ENCODE assay signal across 17 mouse cellular contexts in the genomic region with DNA sequence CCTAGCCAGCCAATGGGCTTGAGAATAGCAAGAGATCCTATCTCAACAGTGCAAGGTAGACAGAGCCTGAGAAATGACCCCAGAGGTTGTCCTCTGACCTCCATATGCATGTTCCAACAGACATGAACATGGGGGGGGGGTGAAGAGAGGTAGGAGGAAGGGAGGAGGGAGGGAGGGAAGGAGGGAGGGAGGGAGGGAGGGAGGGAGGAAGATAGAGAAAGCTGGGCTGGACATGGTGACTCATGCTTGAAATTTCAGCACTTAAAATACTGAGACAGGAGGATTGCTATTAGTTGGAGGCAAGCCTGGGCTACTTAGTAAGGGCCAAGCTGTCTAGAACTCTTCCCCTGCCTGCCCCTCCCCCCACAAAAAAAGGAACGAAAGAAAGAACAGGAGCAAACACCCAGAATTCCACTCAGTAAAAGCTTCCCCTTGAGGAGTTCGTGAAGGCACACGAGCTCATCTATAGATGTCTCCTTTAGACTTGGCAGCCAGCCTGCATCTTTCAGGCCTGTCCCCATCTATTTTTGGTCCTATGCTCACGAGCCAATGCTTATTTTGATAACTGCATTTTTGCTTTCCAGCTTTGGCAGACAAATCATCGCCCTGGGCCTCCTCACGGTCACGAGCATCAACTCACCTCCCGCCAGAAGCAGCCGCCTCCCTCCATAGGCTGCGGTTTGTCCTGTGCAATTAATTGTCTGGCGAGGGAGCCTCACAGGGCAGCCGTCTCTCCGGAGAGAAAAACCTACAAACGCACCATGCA. TPM values are rescaled to one million over a fixed set of nuclear protein-coding genes. Genes with fewer than 3 reads are reported as not detected.
DNase-seq lines count a peak whose midpoint lies in the region; ATAC-seq lines count a peak whose summit lies in the region.
"Had no signal": no experiment of that assay in that cellular context is flagged by ENCODE, and none has a peak within 500 bp of the region (broad histone marks: within the 10 kb centered on the region; RNA-seq: fewer than 3 reads in every experiment).

No protein-coding gene starts in this region.

- no peaks in the 10 kb centered on the region for H3K36me3 ChIP-seq in midbrain, embryonic 11.5 days (ENCODE audit: control insufficient read depth, insufficient read depth, low read length)
- no peaks in the 10 kb centered on the region for H3K36me3 ChIP-seq in midbrain, embryonic 16.5 days (ENCODE audit: control insufficient read depth, insufficient read depth, low read length)
- no peaks in the 10 kb centered on the region for H3K36me3 ChIP-seq in liver, embryonic 11.5 days (ENCODE audit: control insufficient read depth, insufficient read depth, low read length)
- H3K36me3 ChIP-seq: liver, embryonic 13.5 days; midbrain, embryonic 12.5 days; neural tube, embryonic 12.5 days had no signal

- H3K4me1 ChIP-seq in midbrain, embryonic 11.5 days (ENCODE audit: control insufficient read depth, insufficient read depth, low read length) = no peaks in the 10 kb centered on the region
- H3K4me1 ChIP-seq in midbrain, embryonic 16.5 days (ENCODE audit: control insufficient read depth, insufficient read depth, low read length) = no peaks in the 10 kb centered on the region; the same call in 1 of the 2 replicates
- H3K4me1 ChIP-seq in liver, embryonic 11.5 days (replicated peaks; ENCODE audit: control insufficient read depth, insufficient read depth, low read length) = no peaks in the 10 kb centered on the region
- H3K4me1 ChIP-seq: liver, embryonic 13.5 days; midbrain, embryonic 12.5 days; neural tube, embryonic 12.5 days had no signal

- no peak overlapping the region for H3K27ac ChIP-seq in midbrain, embryonic 11.5 days (ENCODE audit: low read depth, low read length)
- H3K27ac ChIP-seq in midbrain, embryonic 16.5 days (ENCODE audit: low read length) = no peak overlapping the region
- H3K27ac ChIP-seq in liver, embryonic 11.5 days (ENCODE audit: low read depth, low read length) = no peak overlapping the region
- H3K27ac ChIP-seq: liver, embryonic 13.5 days; midbrain, embryonic 12.5 days; neural tube, embryonic 12.5 days had no signal

- no peak for ATAC-seq in midbrain, embryonic 11.5 days (ENCODE audit: low FRiP score)
- no peak for ATAC-seq in midbrain, embryonic 16.5 days
- ATAC-seq in liver, embryonic 11.5 days (replicated peaks; ENCODE audit: low FRiP score) = no peak
- ATAC-seq: forebrain, embryonic 16.5 days had no signal

- H3K9ac ChIP-seq in midbrain, embryonic 11.5 days (ENCODE audit: low read length) = no peak overlapping the region
- H3K9ac ChIP-seq in midbrain, embryonic 16.5 days (ENCODE audit: low read depth, low read length) = no peak overlapping the region
- H3K9ac ChIP-seq in liver, embryonic 11.5 days (ENCODE audit: low read depth, low read length) = no peak overlapping the region
- H3K9ac ChIP-seq: liver, embryonic 13.5 days; midbrain, embryonic 12.5 days; neural tube, embryonic 12.5 days had no signal

- no peak overlapping the region for H3K4me3 ChIP-seq in midbrain, embryonic 11.5 days (ENCODE audit: low read depth, low read length)
- H3K4me3 ChIP-seq in midbrain, embryonic 16.5 days (ENCODE audit: low read depth, low read length) = no peak overlapping the region
- H3K4me3 ChIP-seq in liver, embryonic 11.5 days (ENCODE audit: low read depth, low read length) = no peak overlapping the region
- H3K4me3 ChIP-seq: liver, embryonic 13.5 days; midbrain, embryonic 12.5 days; neural tube, embryonic 12.5 days had no signal

- H3K27me3 ChIP-seq in midbrain, embryonic 11.5 days (ENCODE audit: control insufficient read depth, insufficient read depth, low read length) = no peaks in the 10 kb centered on the region
- peaks cover under 1% of the 10 kb centered on the region; the same call in 1 of the 2 replicates for H3K27me3 ChIP-seq in midbrain, embryonic 16.5 days (ENCODE audit: control insufficient read depth, insufficient read depth, low read depth, low read length)
- peaks cover 5% of the 10 kb centered on the region for H3K27me3 ChIP-seq in liver, embryonic 11.5 days (replicated peaks; ENCODE audit: control insufficient read depth, insufficient read depth, low read length)

- intact Hi-C loops in heart, postnatal 10 days (cut with DNase I) = no loop called here

- DNase-seq in cerebellum, postnatal 25 days = peak; percentile 35 to 42
- DNase-seq in cerebellum, adult 8-10 months = no peak
- DNase-seq in midbrain, embryonic 11.5 days (ENCODE audit: low spot score, missing footprints) = peak; percentile 81
- peak; percentile 67 for DNase-seq in heart, adult 8-10 months (ENCODE audit: low spot score)
- DNase-seq in heart, postnatal 10 days = peak; percentile 82 to 87
- no peak for DNase-seq in liver, embryonic 11.5 days (ENCODE audit: low spot score)
- DNase-seq in kidney, adult 18-20 months = no peak
- DNase-seq: adrenal gland, postnatal 10 days; layer of hippocampus, adult 9-11 months; liver, embryonic 13.5 days; thymus, adult 18-20 months had no signal

- no peaks in the 10 kb centered on the region for H3K9me3 ChIP-seq in midbrain, embryonic 11.5 days (ENCODE audit: control insufficient read depth, low read length)
- H3K9me3 ChIP-seq in midbrain, embryonic 16.5 days (replicated peaks; ENCODE audit: control insufficient read depth, low read length, poor library complexity, severe bottlenecking) = no peaks in the 10 kb centered on the region
- H3K9me3 ChIP-seq in liver, embryonic 11.5 days (ENCODE audit: control insufficient read depth, low read length) = no peaks in the 10 kb centered on the region
- H3K9me3 ChIP-seq: liver, embryonic 13.5 days; midbrain, embryonic 12.5 days; neural tube, embryonic 12.5 days had no signal

- H3K4me2 ChIP-seq in midbrain, embryonic 11.5 days = no peak overlapping the region
- no peak overlapping the region for H3K4me2 ChIP-seq in midbrain, embryonic 16.5 days (ENCODE audit: low read length)
- no peak overlapping the region for H3K4me2 ChIP-seq in liver, embryonic 11.5 days
- H3K4me2 ChIP-seq: liver, embryonic 13.5 days; midbrain, embryonic 12.5 days; neural tube, embryonic 12.5 days had no signal

- 68% methylated on average over 14 of the region's 14 CpGs for WGBS in midbrain, embryonic 11.5 days
- 45% methylated on average over 14 of the region's 14 CpGs for WGBS in midbrain, embryonic 16.5 days
- 59% methylated on average over 14 of the region's 14 CpGs for WGBS in liver, embryonic 11.5 days

RNA-seq across cellular contexts. Expression of a gene that starts 23.0 kb away (rescaled TPM):
- 41.8 and 46.4 TPM in 2 replicates for polyA plus RNA-seq in midbrain, embryonic 11.5 days (2014; fragmentation: Nextera tagmentation; extraction: Ambion mirVana)
- polyA plus RNA-seq in midbrain, embryonic 16.5 days (2015; fragmentation: Nextera tagmentation; extraction: Ambion mirVana) = 22.5 and 23.8 TPM in 2 replicates
- total RNA-seq in heart, adult 8-10 months (2022) = not detected
- total RNA-seq in heart, postnatal 10 days (2021) = not detected
- polyA plus RNA-seq in liver, embryonic 11.5 days (2014; fragmentation: Nextera tagmentation; extraction: Ambion mirVana) = not detected in 2 replicates
- total RNA-seq: adrenal gland, postnatal 10 days had no signal
- polyA plus RNA-seq: cortical plate, adult 2 months; gonadal fat pad, adult 2 months; liver, embryonic 13.5 days had no signal

RNA-seq across cellular contexts. Expression of a gene that starts 35.9 kb away (rescaled TPM):
- 4.4 and 6.9 TPM in 2 replicates for polyA plus RNA-seq in midbrain, embryonic 11.5 days (2014; fragmentation: Nextera tagmentation; extraction: Ambion mirVana)
- polyA plus RNA-seq in midbrain, embryonic 16.5 days (2015; fragmentation: Nextera tagmentation; extraction: Ambion mirVana) = 24.0 and 28.1 TPM in 2 replicates
- total RNA-seq in heart, adult 8-10 months (2022) = 10 to 100 TPM; 16.2 to 18.2 (median 17.3) TPM
- 10 to 100 TPM; 20.6 to 21.5 TPM for total RNA-seq in heart, postnatal 10 days (2021)
- 4.6 and 5.7 TPM in 2 replicates for polyA plus RNA-seq in liver, embryonic 11.5 days (2014; fragmentation: Nextera tagmentation; extraction: Ambion mirVana)

RNA-seq across cellular contexts. Expression of a gene that starts 59.9 kb away (rescaled TPM):
- polyA plus RNA-seq in midbrain, embryonic 11.5 days (2014; fragmentation: Nextera tagmentation; extraction: Ambion mirVana) = 33.5 and 34.1 TPM in 2 replicates
- polyA plus RNA-seq in midbrain, embryonic 16.5 days (2015; fragmentation: Nextera tagmentation; extraction: Ambion mirVana) = 16.8 and 17.7 TPM in 2 replicates
- total RNA-seq in heart, adult 8-10 months (2022) = 1 to 10 TPM; 5.4 to 8.7 (median 6.8) TPM
- total RNA-seq in heart, postnatal 10 days (2021) = 1 to 10 TPM; 9.9 to 10.0 TPM
- polyA plus RNA-seq in liver, embryonic 11.5 days (2014; fragmentation: Nextera tagmentation; extraction: Ambion mirVana) = 49.4 and 52.0 TPM in 2 replicates

Comparison
In these comparisons a context has a peak if more than half of its experiments do, and no peak if none do; other contexts are left out.
1. DNase-seq: peak in cerebellum, postnatal 25 days (2 of 2), midbrain, embryonic 11.5 days (single experiment), heart, adult 8-10 months (single experiment) and heart, postnatal 10 days (2 of 2); none in cerebellum, adult 8-10 months (single experiment), liver, embryonic 11.5 days (single experiment) and kidney, adult 18-20 months (single experiment).
2. RNA of a gene that starts 23.0 kb away (polyA plus RNA-seq): 41.8 to 46.4 TPM in midbrain, embryonic 11.5 days and 22.5 to 23.8 TPM in midbrain, embryonic 16.5 days; not detected in liver, embryonic 11.5 days; every median in the first group is over 10 times any median in the second.